Mouse (Mus musculus) kidney, embryonic 16.5 days (tissue): Measurements from ENCODE around the gene Wnt6. TPM values are rescaled to one million over a fixed set of nuclear protein-coding genes. Genes with fewer than 3 reads are reported as not detected.

Source experiments
- ATAC-seq: fragments of 200-750 bp; cut with Nextera tagmentation; 2 replicates; pipeline ENCODE4 v1.8.0; 2017; ENCODE audit warnings: moderate TSS enrichment; ENCODE audit not compliant: low FRiP score, low TSS enrichment
- H3K27ac ChIP-seq: fragments of 300-500 bp; sonication (generic); 2 replicates; pipeline ENCODE4 v1.5.1; 2014; ENCODE audit warnings: low read length
- H3K27me3 ChIP-seq: fragments of 300-500 bp; sonication (generic); 2 replicates; pipeline ENCODE4 v1.6.1; 2014; ENCODE audit warnings: low read length, control low read depth, mixed read lengths; ENCODE audit not compliant: insufficient read depth
- H3K36me3 ChIP-seq: fragments of 300-500 bp; sonication (generic); 2 replicates; pipeline ENCODE4 v1.6.1; 2014; ENCODE audit warnings: low read length, control low read depth, mixed read lengths; ENCODE audit not compliant: insufficient read depth
- H3K4me1 ChIP-seq: fragments of 300-500 bp; sonication (generic); 2 replicates; pipeline ENCODE4 v1.6.1; 2014; ENCODE audit warnings: low read length, control low read depth, mixed read lengths; ENCODE audit not compliant: insufficient read depth
- H3K4me2 ChIP-seq: fragments of 300-500 bp; sonication (generic); replicated peaks from 2 replicates; pipeline ENCODE4 v1.6.1; 2014; ENCODE audit warnings: low read depth, low read length
- H3K4me3 ChIP-seq: fragments of 300-500 bp; sonication (generic); 2 replicates; pipeline ENCODE4 v1.5.1; 2014; ENCODE audit warnings: mild to moderate bottlenecking, low read length
- H3K9ac ChIP-seq: fragments of 300-500 bp; sonication (generic); replicated peaks from 2 replicates; pipeline ENCODE4 v1.6.1; 2014; ENCODE audit warnings: low read length
- H3K9me3 ChIP-seq: fragments of 300-500 bp; sonication (generic); 2 replicates; pipeline ENCODE4 v1.6.1; 2016; ENCODE audit warnings: low read length, control low read depth
- WGBS: fragments of 180-500 bp; shearing (Covaris S2); extraction: QIAGEN DNeasy Blood & Tissue Kit; methylation state at CpG from one replicate; pipeline ENCODE4 v1.1.7; 2014; 5-methylcytosine and 5-hydroxymethylcytosine counted together
- polyA plus RNA-seq: library from polyadenylated mRNA; unstranded; fragments of >200 nt; fragmentation: Nextera tagmentation; extraction: Ambion mirVana; gene quantifications from 2 replicates; pipeline ENCODE4 v1.2.1, GENCODE M21; 2015

The Wnt6 gene
- polyA plus RNA-seq, 1 experiment from 2014 or later, result 2.5 TPM

GRCm38 (mm10) chr1:74801631-74802140, 30.0 kb downstream of the Wnt6 start:
- no peak overlapping the region for H3K9ac ChIP-seq
- no peaks in the 10 kb centered on the region for H3K9me3 ChIP-seq
- H3K4me1 ChIP-seq, result peaks cover 30% of the 10 kb centered on the region
- H3K4me2 ChIP-seq, result no peak overlapping the region
- H3K27ac ChIP-seq, result no peak overlapping the region
- no peak overlapping the region for H3K4me3 ChIP-seq
- peaks cover 99% of the 10 kb centered on the region for H3K27me3 ChIP-seq
- ATAC-seq, result no peak
- WGBS, result 35% methylated on average over 6 of the region's 6 CpGs
- H3K36me3 ChIP-seq, result no peaks in the 10 kb centered on the region

DNA sequence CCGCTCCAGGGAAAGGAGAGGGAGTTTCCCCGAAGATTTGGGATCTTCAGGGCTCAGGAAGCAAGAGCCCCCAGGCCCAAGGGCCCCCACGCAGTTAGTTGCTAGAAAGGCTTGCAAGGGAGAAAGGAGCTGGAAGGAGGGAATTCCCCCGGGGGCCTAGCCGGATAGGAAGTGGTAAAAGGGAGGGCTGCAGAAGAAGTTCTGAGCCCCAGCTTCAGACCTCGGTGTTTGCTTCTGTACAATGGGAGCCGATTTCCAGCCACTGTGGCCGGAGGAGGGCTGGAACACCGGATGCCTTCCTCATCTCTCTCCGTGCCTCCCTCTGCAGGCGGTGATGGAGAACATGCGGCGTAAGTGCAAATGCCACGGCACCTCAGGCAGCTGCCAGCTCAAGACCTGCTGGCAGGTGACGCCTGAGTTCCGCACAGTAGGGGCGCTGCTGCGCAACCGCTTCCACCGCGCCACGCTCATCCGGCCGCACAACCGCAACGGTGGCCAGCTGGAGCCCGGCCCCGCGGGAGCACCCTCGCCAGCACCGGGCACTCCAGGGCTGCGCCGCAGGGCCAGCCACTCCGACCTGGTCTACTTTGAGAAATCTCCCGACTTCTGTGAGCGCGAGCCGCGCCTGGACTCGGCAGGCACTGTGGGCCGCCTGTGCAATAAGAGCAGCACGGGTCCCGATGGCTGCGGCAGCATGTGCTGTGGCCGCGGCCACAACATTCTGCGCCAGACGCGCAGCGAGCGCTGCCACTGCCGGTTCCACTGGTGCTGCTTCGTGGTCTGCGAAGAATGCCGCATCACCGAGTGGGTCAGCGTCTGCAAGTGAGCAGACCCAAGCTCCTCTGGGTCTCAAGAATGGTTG, 31.3 kb downstream of the Wnt6 start:
- Histone ChIP-seq H3K27ac (no peak overlapping the region), H3K4me3 (peak overlapping the region; percentile 48), H3K4me1 (peaks cover 39% of the 10 kb centered on the region), H3K27me3 (peaks cover 100% of the 10 kb centered on the region), H3K4me2 (peak overlapping the region; percentile 78), H3K9me3 (no peaks in the 10 kb centered on the region), H3K36me3 (no peaks in the 10 kb centered on the region), H3K9ac (peak overlapping the region; percentile 51)
- WGBS, result under 1% methylated on average over 57 of the region's 57 CpGs
- peak; percentile 61 for ATAC-seq

DNA sequence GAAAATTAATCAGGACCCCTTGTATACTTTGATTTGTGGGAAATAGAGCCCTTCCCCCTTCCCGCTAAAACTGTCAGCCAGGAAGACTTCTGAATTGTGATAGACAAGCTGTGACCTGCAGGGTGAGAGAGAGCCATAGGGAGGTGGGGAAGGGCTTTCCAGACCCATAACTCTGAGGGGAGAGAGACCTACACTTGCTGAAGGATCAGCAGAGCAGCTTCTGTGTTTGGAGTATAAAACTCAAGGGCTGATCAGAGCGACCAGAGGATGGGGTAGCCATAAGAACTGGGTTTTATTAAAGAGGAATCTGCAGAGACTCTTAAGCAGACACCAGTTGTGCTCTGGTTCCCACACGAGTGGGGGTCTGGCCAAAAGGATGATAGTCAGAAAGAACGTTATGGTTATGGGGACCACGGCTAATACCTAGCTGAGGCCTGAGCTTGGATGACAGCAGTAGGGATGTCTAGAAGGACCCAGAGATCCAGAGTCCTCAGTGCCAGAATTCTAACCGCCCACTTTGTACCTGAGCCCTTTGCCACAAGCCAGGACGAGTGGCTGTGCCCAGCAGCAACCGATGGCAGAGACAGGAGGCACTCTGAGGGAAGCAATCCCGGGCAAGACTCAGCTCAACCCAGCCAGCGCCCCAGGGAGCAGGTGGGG, 32.6 kb downstream of the Wnt6 start:
- no peak for ATAC-seq
- peaks cover 94% of the 10 kb centered on the region for H3K27me3 ChIP-seq
- 9% methylated on average over 10 of the region's 10 CpGs for WGBS
- no peak overlapping the region for H3K9ac ChIP-seq
- peaks cover 44% of the 10 kb centered on the region for H3K4me1 ChIP-seq
- H3K4me3 ChIP-seq, result no peak overlapping the region
- no peaks in the 10 kb centered on the region for H3K9me3 ChIP-seq
- H3K36me3 ChIP-seq, result no peaks in the 10 kb centered on the region
- H3K27ac ChIP-seq, result no peak overlapping the region
- H3K4me2 ChIP-seq, result no peak overlapping the region

GRCm38 (mm10) chr1:74805340-74805835, 33.7 kb downstream of the Wnt6 start:
- Histone ChIP-seq H3K9ac (no peak overlapping the region), H3K4me1 (peaks cover 44% of the 10 kb centered on the region), H3K36me3 (no peaks in the 10 kb centered on the region), H3K4me3 (no peak overlapping the region), H3K27me3 (peaks cover 91% of the 10 kb centered on the region), H3K4me2 (no peak overlapping the region), H3K27ac (no peak overlapping the region), H3K9me3 (no peaks in the 10 kb centered on the region)
- WGBS, result 16% methylated on average over 4 of the region's 4 CpGs
- no peak for ATAC-seq

DNA sequence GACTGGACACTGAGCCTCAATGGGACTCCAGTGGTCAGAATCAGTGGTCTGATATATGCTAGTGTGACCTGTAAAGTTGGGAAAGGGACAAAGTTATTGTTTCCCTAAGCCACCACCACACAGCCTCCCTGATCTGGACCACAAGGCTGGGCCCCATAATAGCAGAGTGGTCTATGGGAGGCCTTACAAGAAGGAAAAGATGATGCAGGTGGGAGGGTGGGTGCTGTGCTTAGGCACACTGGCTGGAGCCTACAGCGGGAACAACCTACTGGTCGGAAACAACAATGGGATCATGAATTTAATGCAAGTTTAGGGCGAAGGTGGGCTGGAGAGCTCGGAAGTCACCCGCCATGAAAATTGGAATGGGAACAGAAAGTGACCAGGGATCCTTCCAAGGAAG, 34.2 kb downstream of the Wnt6 start:
- WGBS, result 21% methylated on average over 5 of the region's 5 CpGs
- peaks cover 86% of the 10 kb centered on the region for H3K27me3 ChIP-seq
- no peak overlapping the region for H3K4me3 ChIP-seq
- H3K9ac ChIP-seq, result no peak overlapping the region
- no peak overlapping the region for H3K4me2 ChIP-seq
- no peaks in the 10 kb centered on the region for H3K36me3 ChIP-seq
- no peak for ATAC-seq
- H3K4me1 ChIP-seq, result peaks cover 40% of the 10 kb centered on the region
- no peaks in the 10 kb centered on the region for H3K9me3 ChIP-seq
- no peak overlapping the region for H3K27ac ChIP-seq

DNA sequence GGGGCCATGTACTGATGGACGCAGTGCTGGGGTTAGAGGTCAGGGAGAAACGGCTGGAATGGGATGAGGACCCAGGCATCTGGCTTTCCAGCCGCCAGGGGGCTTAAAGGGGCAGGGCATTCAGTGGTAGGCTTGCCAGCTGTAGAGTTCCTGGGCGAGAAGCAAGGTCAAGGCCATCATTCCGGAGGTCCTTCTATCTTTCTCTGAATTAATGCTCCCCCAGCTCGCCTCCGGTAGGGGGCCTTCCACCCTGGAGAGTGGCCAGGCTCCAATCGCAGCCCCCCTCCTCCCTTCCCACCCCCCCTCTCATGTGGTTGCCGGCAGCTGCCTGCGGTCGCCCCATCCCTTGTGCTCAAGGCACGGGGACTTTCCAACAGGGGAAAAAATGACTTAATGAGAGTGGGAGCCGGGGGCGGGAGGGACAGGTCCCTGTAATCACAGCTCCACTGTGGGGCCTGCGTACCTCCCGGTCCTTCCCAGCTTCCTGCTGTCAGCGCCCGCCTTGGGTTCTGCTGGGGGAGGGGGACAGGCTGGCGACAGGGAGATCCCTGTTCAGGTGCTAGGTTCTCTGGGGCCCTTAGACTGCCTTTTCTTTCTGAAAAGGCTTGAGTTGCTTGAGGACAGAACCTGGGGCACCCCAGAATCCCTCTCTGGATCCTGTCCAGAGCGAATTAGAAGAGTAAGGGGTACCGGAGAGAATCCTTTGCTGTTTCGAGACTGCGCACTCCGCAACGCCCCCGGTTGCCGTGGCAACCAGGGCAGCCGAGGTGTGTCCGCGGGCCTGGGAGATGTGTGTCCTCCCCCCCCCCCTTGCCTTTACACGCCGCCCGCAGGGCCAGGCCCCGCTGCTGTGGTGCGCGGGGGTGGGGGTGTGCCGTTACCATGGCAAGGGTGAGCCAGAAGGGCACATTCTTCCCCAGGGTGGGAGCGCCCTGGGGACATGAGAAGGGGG, 34.9 kb downstream of the Wnt6 start:
- WGBS, result 1% methylated on average over 38 of the region's 38 CpGs
- Histone ChIP-seq H3K9me3 (no peaks in the 10 kb centered on the region), H3K4me2 (peak overlapping the region; percentile 46), H3K27ac (no peak overlapping the region), H3K4me1 (peaks cover 37% of the 10 kb centered on the region), H3K27me3 (peaks cover 86% of the 10 kb centered on the region), H3K9ac (no peak overlapping the region; the same call in 1 of the 2 replicates), H3K36me3 (no peaks in the 10 kb centered on the region), H3K4me3 (peak overlapping the region; percentile 28)
- no peak for ATAC-seq

GRCm38 (mm10) chr1:74807551-74808071, 35.9 kb downstream of the Wnt6 start:
- Histone ChIP-seq H3K4me1 (peaks cover 36% of the 10 kb centered on the region), H3K27ac (no peak overlapping the region), H3K4me3 (peak overlapping the region; percentile 5; the same call in 1 of the 2 replicates), H3K27me3 (peaks cover 78% of the 10 kb centered on the region), H3K36me3 (no peaks in the 10 kb centered on the region), H3K4me2 (peak overlapping the region; percentile 36), H3K9ac (no peak overlapping the region), H3K9me3 (no peaks in the 10 kb centered on the region)
- WGBS, result 6% methylated on average over 23 of the region's 23 CpGs
- ATAC-seq, result peak; percentile 16; the same call in 1 of the 2 replicates

- no peaks in the 10 kb centered on the region for H3K36me3 ChIP-seq
- H3K9ac ChIP-seq, result no peak overlapping the region
- H3K27ac ChIP-seq, result no peak overlapping the region
- H3K9me3 ChIP-seq, result no peaks in the 10 kb centered on the region
- peaks cover 31% of the 10 kb centered on the region for H3K4me1 ChIP-seq
- peak overlapping the region; percentile 20 for H3K4me3 ChIP-seq
- peak overlapping the region; percentile 36 for H3K4me2 ChIP-seq
- H3K27me3 ChIP-seq, result peaks cover 73% of the 10 kb centered on the region
- ATAC-seq, result peak; percentile 87
- under 1% methylated on average over 16 of the region's 16 CpGs for WGBS
Observed at GRCm38 (mm10) chr1:74808078-74808477, 36.4 kb downstream of the Wnt6 start.

DNA sequence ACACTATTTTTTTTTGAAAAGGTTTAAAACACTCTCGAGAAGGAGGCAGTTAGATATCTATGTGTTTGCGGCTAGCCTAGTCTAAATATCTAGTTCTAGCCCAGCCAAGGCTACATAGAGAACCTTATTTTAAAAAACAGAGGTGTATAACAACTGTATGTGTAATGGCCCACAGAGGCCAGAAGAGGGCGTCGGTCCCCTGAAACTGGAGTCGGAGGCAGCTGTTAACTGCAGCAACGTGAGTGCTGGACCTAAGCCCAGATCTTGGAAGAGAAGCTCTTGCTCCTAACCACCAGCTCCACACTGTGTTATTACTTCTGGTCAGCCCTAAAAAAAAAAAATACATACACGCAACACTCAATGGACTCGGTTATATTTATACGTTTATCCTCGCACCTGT, 37.3 kb downstream of the Wnt6 start:
- H3K36me3 ChIP-seq, result no peaks in the 10 kb centered on the region
- no peak overlapping the region for H3K4me3 ChIP-seq
- H3K4me1 ChIP-seq, result peaks cover 25% of the 10 kb centered on the region
- no peak overlapping the region for H3K27ac ChIP-seq
- WGBS, result 53% methylated on average over 10 of the region's 10 CpGs
- no peak overlapping the region for H3K9ac ChIP-seq
- no peaks in the 10 kb centered on the region for H3K9me3 ChIP-seq
- ATAC-seq, result no peak
- no peak overlapping the region for H3K4me2 ChIP-seq
- H3K27me3 ChIP-seq, result peaks cover 64% of the 10 kb centered on the region
